Mouse (Mus musculus) Patski (cell line): Measurements from ENCODE around the gene Hipk2. TPM values are rescaled to one million over a fixed set of nuclear protein-coding genes. Genes with fewer than 3 reads are reported as not detected.
"Not testable (repeated sequence)": the region's sequence is repeated elsewhere in the genome, so short reads cannot be mapped to it uniquely, and the experiment has no call there.

ENCODE experiments used
- ATAC-seq: fragments of 100-300 bp; one replicate; pipeline ENCODE4 v1.8.0; 2021
- CTCF ChIA-PET: fragments of 350-600 bp; sonication (Branson Sonifier 250); formaldehyde crosslinking; loops from one replicate; lab custom pipeline; 2022; ENCODE audit warnings: inconsistent platforms; lab: Charles Lee
- POLR2A ChIA-PET: fragments of 350-600 bp; sonication (Branson Sonifier 250); formaldehyde crosslinking; loops from one replicate; lab custom pipeline; 2022; ENCODE audit warnings: antibody characterized with exemption, inconsistent platforms; lab: Charles Lee
- DNase-seq: peaks from one replicate; pipeline ENCODE4 v3.0.0-alpha.2; 2011; ENCODE audit warnings: low read depth, low spot score
- H3K27me3 ChIP-seq: fragments of 371-371 bp; one replicate; pipeline ENCODE4 v1.5.1; 2021
- CTCF ChIP-seq: fragments of 100-300 bp; IDR thresholded peaks from one replicate; pipeline ENCODE4 v1.5.1; 2021
- in situ Hi-C: fragments of 300-500 bp; cut with MboI; formaldehyde crosslinking; loops from 3 replicates; pipeline ENCODE4 v1.11.1; 2018; ENCODE audit warnings: low pct_unique_long_range_greater_than_20kb, mixed read lengths
- polyA plus RNA-seq: library from polyadenylated mRNA; unstranded; gene quantifications from one replicate; pipeline ENCODE4 v1.2.3, GENCODE M21; 2021

Hipk2 gene
- polyA plus RNA-seq, 1 experiment from 2014 or later, result 28.2 TPM

- TF ChIP-seq CTCF, result no peak
- in situ Hi-C loops, result no loop called here
- DNase-seq (no peak), ATAC-seq (no peak)
- no peaks in the 10 kb centered on the region for H3K27me3 ChIP-seq
- ChIA-PET POLR2A (interaction anchor here (0.6 kb wide), 1 partner anchor 172 kb away, joined by 3 read pairs; no protein-coding TSS in a partner anchor), CTCF (no interaction called here)
Measured at GRCm38 (mm10) chr6:38671270-38671669, 204.7 kb downstream of the Hipk2 start.

GRCm38 (mm10) chr6:38670488-38670887 lies 205.5 kb downstream of the Hipk2 start:
- CTCF ChIA-PET, H3K27me3 ChIP-seq, ATAC-seq, in situ Hi-C loops, POLR2A ChIA-PET, DNase-seq: not testable (repeated sequence)

GRCm38 (mm10) chr6:38669580-38669979 lies 206.4 kb downstream of the Hipk2 start:
- no peaks in the 10 kb centered on the region for H3K27me3 ChIP-seq
- ATAC-seq (no peak), DNase-seq (no peak)
- CTCF ChIA-PET, result no interaction called here
- no peak for TF ChIP-seq CTCF
- POLR2A ChIA-PET, result no interaction called here
- in situ Hi-C loops, result no loop called here

GRCm38 (mm10) chr6:38662714-38663615 lies 213.0 kb downstream of the Hipk2 start, which contains the start of gene Clec2l:
Gene Clec2l (plus strand): TSS chr6:38663069.
- no peak for TF ChIP-seq CTCF
- ATAC-seq, result peak; percentile 24
- in situ Hi-C loops, result no loop called here
- ChIA-PET POLR2A (no interaction called here), CTCF (interaction anchor here (1.0 to 1.5 kb wide), 3 partner anchors 12 to 31 kb away, joined by 3 to 6 read pairs (median 3); no protein-coding TSS in a partner anchor)
- no peak for DNase-seq
- H3K27me3 ChIP-seq, result no peaks in the 10 kb centered on the region

GRCm38 (mm10) chr6:38661626-38662025 lies 214.3 kb downstream of the Hipk2 start:
- TF ChIP-seq CTCF, result no peak
- no peaks in the 10 kb centered on the region for H3K27me3 ChIP-seq
- no peak for DNase-seq
- no peak for ATAC-seq
- ChIA-PET CTCF (interaction anchor here (1.5 kb wide), 1 partner anchor 11 kb away, joined by 6 read pairs; no protein-coding TSS in a partner anchor), POLR2A (no interaction called here)
- in situ Hi-C loops, result no loop called here

- TF ChIP-seq CTCF, result peak; percentile 93
- POLR2A ChIA-PET, result no interaction called here
- no peaks in the 10 kb centered on the region for H3K27me3 ChIP-seq
- CTCF ChIA-PET, result interaction anchor here (0.7 to 5.3 kb wide), 17 partner anchors 9 to 416 kb away, joined by 3 to 48 read pairs (median 4); partner anchors contain the start of genes Clec2l and Klrg2
- in situ Hi-C loops, result no loop called here
- no peak for DNase-seq
- ATAC-seq, result peak; percentile 81
Measured at GRCm38 (mm10) chr6:38650263-38650937, 225.6 kb downstream of the Hipk2 start.

GRCm38 (mm10) chr6:38649545-38649944 lies 226.4 kb downstream of the Hipk2 start:
- no peaks in the 10 kb centered on the region for H3K27me3 ChIP-seq
- no peak for DNase-seq
- ChIA-PET CTCF (interaction anchor here (1.2 to 5.3 kb wide), 9 partner anchors 11 to 263 kb away, joined by 3 to 48 read pairs (median 6); partner anchors contain the start of gene Klrg2), POLR2A (no interaction called here)
- in situ Hi-C loops, result loop anchor here (5.0 kb wide), 1 partner anchor 38 kb away; no protein-coding TSS in a partner anchor
- no peak for ATAC-seq
- peak; percentile 48 for TF ChIP-seq CTCF

Other genes starting within 250 kb of the Hipk2 start
- gene Klrg2, start 238.9 kb downstream of the Hipk2 start, polyA plus RNA-seq, result 24.7 TPM
- gene Clec2l, start 213.1 kb downstream of the Hipk2 start, polyA plus RNA-seq, result 7.6 TPM
- gene Tbxas1, start 761 bp downstream of the Hipk2 start, polyA plus RNA-seq, result 0.37 TPM
- gene Parp12, start 242.2 kb upstream of the Hipk2 start, polyA plus RNA-seq, result 29.1 TPM